ENCODE assay signal across 20 mouse cellular contexts in genomic region chr13:42554961-42555360, GRCm38 (mm10).
DNase-seq lines count a peak whose midpoint lies in the region; TF ChIP-seq lines count a peak whose summit lies in the region.
"Had no signal": no experiment of that assay in that cellular context is flagged by ENCODE, and none has a peak within 500 bp of the region (broad histone marks: within the 10 kb centered on the region; RNA-seq: fewer than 3 reads in every experiment).

No protein-coding gene starts in this region.

- H3K27me3 ChIP-seq in myocyte (ENCODE audit: control insufficient read depth, insufficient read depth, insufficient read length): no peaks in the 10 kb centered on the region
- H3K27me3 ChIP-seq: embryonic facial prominence, embryonic 12.5 days; forebrain, embryonic 13.5 days; forebrain, embryonic 15.5 days had no signal

- no peak overlapping the region for H3K4me3 ChIP-seq in myocyte
- H3K4me3 ChIP-seq: embryonic facial prominence, embryonic 10.5 days; embryonic facial prominence, embryonic 12.5 days; forebrain, embryonic 13.5 days; forebrain, embryonic 15.5 days had no signal

- TF ChIP-seq POLR2A in myocyte (IDR thresholded peaks at IDR 0.05; ENCODE audit: insufficient read length, low read depth): no peak

- DNase-seq in 3T3-L1 (ENCODE audit: low read depth, low spot score) (peak; percentile 75), NIH3T3 (ENCODE audit: low read depth) (peak; percentile 53)
- DNase-seq in fat pad, adult 2 months (ENCODE audit: extremely low read depth, low read depth, low spot score): peak; percentile 84
- no peak for DNase-seq in lung, postnatal 14 days
- DNase-seq in lung, postnatal 4 days: no peak
- no peak for DNase-seq in cerebellum, postnatal 36 days
- DNase-seq: adrenal gland, adult 2 months; adrenal gland, postnatal 10 days; adrenal gland, postnatal 25 days; cerebellum, adult 11 months; cerebellum, adult 18-20 months; cerebellum, adult 8-10 months; cerebellum, adult 9-11 months; cerebellum, postnatal 14 days; forebrain, postnatal 0 days had no signal

- H3ac ChIP-seq in myocyte (ENCODE audit: control insufficient read depth, insufficient read length): no peak overlapping the region

- H3K79me2 ChIP-seq in myocyte (ENCODE audit: control insufficient read depth, insufficient read depth): no peaks in the 10 kb centered on the region

- no peaks in the 10 kb centered on the region for H3K36me3 ChIP-seq in myocyte (ENCODE audit: control insufficient read depth, insufficient read depth)
- H3K36me3 ChIP-seq: embryonic facial prominence, embryonic 10.5 days; embryonic facial prominence, embryonic 12.5 days; forebrain, embryonic 15.5 days had no signal

- no peak overlapping the region for H3K4me2 ChIP-seq in myocyte (ENCODE audit: low read depth)
- H3K4me2 ChIP-seq: embryonic facial prominence, embryonic 12.5 days; forebrain, embryonic 13.5 days; forebrain, embryonic 15.5 days had no signal

TF ChIP-seq in myocyte, 11 proteins besides CTCF, POLR2A, EP300 and RAD21:
- TF ChIP-seq MYOD1 (IDR thresholded peaks at IDR 0.05; ENCODE audit: control insufficient read depth in 1 of 3, insufficient read length in 2 of 3, low read depth in 2 of 3) (no peak), MYOG (IDR thresholded peaks at IDR 0.05; ENCODE audit: control insufficient read depth in 1 of 3, insufficient read depth in 1 of 3, insufficient read length in 2 of 3, low read depth in 2 of 3) (no peak), TCF12 (IDR thresholded peaks at IDR 0.05; ENCODE audit: insufficient read depth, poor library complexity, severe bottlenecking) (no peak), SRF (IDR thresholded peaks at IDR 0.05; ENCODE audit: control insufficient read depth, insufficient read length, low read depth) (no peak), CEBPB (IDR thresholded peaks at IDR 0.05; ENCODE audit: insufficient read depth, poor library complexity, severe bottlenecking) (peak; percentile 84), USF1 (IDR thresholded peaks at IDR 0.05; ENCODE audit: low read depth) (no peak)

Comparison
In these comparisons a context has a peak if more than half of its experiments do, and no peak if none do; other contexts are left out.
1. DNase-seq: peak in 3T3-L1 (single experiment), NIH3T3 (single experiment) and fat pad, adult 2 months (single experiment); none in lung, postnatal 14 days (single experiment), lung, postnatal 4 days (0 of 2) and cerebellum, postnatal 36 days (0 of 2).